Mouse (Mus musculus): ENCODE data around the gene Tnfrsf11a. TPM values are rescaled to one million over a fixed set of nuclear protein-coding genes. Genes with fewer than 3 reads are reported as not detected.
"Not testable (repeated sequence)": the region's sequence is repeated elsewhere in the genome, so short reads cannot be mapped to it uniquely, and the experiment has no call there.

Tnfrsf11a gene
- 1 to 10 TPM; 1.3 to 1.5 TPM for total RNA-seq (2021)

- peak; percentile 73 for DNase-seq
These were observed at the start of gene Tnfrsf11a for GRCm38 (mm10) chr1:105780457-105781364. Tnfrsf11a (plus strand) TSS chr1:105780718.

- DNase-seq, result no peak
These were observed 45.2 kb upstream of the Tnfrsf11a start for GRCm38 (mm10) chr1:105735318-105735717.

GRCm38 (mm10) chr1:105738334-105738733, 42.2 kb upstream of the Tnfrsf11a start:
- DNase-seq, result no peak

- DNase-seq, result no peak
These were observed 41.0 kb upstream of the Tnfrsf11a start for GRCm38 (mm10) chr1:105739493-105739892.

DNA sequence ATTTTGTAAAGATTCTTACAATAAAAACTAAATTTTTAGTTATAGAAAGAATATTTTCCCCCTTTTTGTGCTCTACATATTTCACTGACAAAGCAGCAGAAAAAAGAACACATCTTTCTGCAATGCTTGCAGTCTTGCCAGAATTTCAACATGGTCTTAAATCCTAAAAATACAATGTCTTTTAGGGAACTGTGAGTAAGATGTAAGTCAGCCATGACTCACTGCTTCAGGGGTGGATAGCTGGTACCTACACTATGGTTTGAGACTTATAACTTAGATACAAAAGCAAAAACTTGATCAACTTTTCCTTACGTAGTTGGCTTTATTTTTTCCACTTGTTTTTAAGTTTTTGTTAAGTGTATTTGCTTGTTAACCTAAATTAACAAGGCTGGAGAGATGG, 38.0 kb upstream of the Tnfrsf11a start:
- no peak for DNase-seq

DNA sequence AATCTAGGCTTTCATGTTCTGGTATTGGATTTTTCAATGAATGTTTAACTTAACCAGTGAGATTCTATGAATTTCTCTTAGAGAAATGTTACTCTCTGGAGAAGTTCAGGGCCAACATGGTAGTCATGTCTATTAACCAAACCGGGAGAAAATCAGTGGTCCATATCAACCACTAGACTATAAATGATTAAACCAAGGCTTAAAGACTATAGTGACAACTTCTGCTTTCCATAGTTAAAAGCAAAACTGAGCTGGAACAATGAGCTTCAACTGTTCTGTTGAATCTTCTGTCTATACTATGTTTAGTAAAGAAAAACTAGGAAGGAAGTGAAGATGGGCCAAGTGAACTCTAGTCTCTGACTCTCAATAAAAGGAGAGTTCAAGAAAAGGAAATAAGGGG, 34.1 kb upstream of the Tnfrsf11a start:
- no peak for DNase-seq

GRCm38 (mm10) chr1:105746858-105747596, 33.5 kb upstream of the Tnfrsf11a start:
- no peak for DNase-seq

- DNase-seq, result no peak
These were observed 32.3 kb upstream of the Tnfrsf11a start for GRCm38 (mm10) chr1:105748091-105748799.

DNA sequence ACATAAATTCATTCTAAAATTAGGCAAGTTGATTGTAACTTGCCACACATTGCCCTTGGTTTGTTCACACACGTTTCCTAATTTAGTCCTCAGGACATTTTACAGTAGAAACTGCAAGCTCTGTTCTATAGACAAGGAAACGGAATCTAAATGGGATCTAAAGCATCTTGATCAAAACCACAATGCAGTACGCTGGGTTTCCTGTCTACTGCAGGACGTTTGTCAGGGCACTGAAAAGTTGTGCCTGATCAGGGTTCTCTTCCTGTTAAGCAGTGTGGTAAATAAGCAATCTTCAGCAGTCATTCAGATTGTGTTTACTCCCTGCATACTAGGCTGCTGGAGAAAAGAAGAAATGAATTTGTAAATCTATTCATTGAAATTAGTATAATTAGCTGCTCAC, 28.3 kb upstream of the Tnfrsf11a start:
- no peak for DNase-seq

GRCm38 (mm10) chr1:105752944-105753343, 27.6 kb upstream of the Tnfrsf11a start:
- DNase-seq, result no peak

DNA sequence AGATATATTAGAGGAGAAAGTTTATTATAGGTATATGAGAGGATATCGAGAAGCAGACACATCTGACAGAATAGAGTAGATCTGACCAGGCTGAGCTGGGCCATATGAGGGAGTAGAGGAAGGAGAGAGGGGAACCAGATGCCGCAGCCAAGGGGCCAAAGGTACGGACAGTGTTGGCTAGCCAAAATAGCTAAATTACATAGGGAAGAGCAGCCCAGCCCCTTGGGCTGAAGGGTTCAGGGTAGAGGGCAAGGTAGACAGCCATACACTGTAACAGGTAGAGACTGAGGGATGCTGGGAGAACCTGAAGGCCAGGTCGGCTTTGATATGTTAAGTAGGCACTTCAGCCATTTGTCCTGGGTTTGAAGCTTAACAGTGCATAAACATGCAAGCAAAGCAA, 21.7 kb upstream of the Tnfrsf11a start:
- DNase-seq, result no peak

GRCm38 (mm10) chr1:105759422-105760165, 20.9 kb upstream of the Tnfrsf11a start:
- no peak for DNase-seq

GRCm38 (mm10) chr1:105765586-105765985, 14.9 kb upstream of the Tnfrsf11a start:
- no peak for DNase-seq

DNA sequence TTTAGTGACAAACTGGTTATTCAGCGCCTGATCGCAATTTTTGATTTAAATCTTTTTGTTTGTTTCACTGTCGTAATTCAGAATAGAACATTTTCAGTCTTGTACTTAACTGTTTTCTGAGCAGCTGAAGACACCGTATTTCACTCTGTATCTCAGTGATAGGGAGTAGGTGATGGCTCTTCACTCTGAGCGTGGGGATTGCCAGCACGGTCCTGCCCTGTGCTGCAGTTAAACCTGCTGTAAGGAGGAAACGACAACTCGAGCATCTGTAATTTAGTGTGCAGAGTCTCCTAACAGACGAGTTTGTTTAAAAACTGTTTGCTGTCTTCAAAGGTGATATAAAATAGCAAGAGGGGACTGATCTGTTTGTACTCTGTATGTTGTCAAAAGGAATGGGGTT, 14.4 kb upstream of the Tnfrsf11a start:
- DNase-seq, result not testable (repeated sequence)

GRCm38 (mm10) chr1:105768397-105768796, 12.1 kb upstream of the Tnfrsf11a start:
- DNase-seq, result no peak

DNA sequence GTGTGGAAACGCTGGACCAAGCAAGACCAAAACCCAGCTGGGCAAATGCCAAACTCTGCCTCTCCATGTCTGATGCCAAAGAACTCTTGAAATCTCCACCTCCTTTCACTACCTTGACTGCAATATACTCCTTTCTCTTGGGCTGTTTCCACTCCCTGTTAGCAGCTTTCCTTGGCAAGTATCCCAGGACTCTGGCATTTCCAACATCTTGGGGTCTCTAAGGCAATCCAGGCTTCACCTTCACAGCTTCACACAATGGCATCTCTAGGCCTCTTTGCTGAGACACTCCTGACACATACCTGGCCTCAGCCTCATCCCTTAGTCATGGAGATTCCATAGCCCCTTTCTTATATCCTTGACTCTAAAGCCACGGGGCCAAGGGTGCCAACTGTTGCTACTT, 9.8 kb upstream of the Tnfrsf11a start:
- DNase-seq, result no peak

GRCm38 (mm10) chr1:105776426-105776825, 4.1 kb upstream of the Tnfrsf11a start:
- no peak for DNase-seq

DNA sequence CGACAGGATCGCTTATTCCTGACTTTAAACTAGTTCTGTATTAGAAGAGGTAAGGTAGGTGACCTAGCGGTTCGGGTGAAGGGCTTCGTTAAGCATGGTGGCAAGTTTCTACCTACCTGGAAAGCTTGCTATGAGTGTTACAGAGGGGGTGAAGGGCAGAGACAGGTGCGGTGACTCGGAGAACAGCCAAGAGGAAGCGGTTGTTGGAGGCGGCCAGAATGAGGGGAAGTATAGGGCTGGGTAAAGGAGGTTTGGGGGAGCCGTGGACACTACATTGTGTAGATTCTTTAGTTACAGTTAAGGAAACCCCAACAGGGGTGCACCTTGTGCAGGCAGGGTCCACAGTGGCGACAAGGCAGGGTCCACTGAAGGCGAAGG, 450 bp upstream of the Tnfrsf11a start:
- no peak for DNase-seq

DNA sequence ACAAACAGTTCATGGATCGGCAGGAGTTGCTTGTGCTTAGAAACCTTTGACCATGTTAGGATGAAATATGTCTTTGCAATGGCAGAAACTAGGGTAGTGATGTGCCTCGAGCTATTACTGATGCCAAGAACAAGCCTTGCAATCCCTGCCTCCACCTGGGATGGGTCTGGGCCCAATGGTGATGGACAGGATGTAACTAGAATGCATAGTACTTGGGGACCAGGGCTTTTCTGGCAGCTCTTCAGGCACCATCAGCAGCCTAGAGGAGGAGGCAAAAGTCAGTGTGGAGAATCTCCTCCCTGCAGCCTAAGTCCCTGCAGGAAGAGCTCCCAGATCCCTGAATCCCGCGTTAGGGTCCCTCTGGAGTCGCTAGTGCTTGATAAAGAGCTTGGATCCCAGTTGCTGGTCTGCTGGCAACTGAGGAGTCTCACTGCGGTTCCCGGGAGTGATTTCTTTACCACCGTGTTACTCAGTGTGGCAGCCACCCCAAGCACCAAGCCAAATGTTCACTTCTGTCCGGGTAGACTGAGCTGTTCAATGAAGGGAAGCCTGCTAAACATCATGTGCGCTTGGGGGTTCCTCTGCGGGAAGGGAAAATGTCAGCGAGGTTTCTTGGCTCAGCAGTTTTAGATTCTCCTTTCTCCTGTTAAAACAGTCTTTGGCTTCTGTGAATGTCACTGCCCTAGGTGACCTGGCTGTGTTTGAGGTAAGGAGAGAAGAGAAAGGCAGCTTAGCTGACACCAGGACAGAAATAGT, 1.1 kb downstream of the Tnfrsf11a start:
- no peak for DNase-seq

DNA sequence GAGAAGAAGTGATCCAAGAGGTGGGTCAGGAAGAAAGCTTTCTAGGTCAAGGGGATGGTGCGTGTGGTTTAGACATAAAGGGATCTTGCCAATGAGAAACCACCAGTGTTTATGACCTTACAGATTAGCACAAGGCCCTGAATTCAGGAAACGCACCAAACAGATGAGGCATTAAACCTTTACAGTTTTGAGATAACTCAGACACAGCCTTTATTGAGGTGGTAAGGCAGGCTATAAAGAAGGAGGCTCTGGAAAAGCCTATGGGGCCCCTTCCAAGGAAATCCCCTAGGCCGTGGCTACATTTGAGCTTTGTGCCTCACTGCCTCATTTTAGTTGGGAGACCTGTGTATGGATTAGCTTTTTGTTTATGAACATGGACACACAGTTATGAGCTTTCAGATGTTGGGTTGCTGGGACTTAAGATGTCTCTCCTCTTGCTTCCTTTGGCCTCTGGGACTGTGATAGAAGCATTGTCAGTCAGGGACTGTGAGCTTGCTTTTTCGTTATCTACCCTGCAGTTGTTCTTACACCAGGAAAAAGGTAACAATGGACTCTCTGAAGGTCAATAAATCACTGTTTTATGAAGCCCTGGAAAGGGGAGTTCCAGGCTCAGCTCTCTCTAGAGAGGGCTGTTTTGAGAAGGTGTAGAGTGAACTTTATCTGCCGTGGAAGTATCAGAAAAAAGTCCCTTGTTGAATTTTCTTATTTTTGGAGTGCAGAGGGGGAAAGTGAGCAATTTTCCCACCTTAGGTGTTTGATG, 3.9 kb downstream of the Tnfrsf11a start:
- no peak for DNase-seq

DNA sequence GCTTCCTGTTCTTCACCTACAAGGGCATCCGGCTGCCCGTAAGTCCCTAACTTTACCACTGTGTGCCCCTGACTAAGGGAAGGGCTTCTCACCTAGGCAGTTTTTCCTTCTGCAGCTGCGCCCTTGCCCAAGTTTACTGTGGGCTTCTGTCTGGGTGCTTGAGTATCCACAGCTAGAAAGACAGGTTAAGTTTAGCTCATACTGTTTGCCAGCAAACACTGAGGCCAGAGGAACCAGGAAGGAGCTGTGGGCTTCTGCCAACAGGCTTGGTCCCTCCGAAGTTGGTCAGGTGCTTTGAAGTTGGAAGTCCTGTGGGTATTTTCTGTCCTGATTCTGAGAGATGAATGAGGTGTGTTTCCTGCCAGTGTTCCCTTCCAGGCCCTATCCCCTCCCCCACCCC, 4.6 kb downstream of the Tnfrsf11a start:
- DNase-seq, result no peak
